Mouse (Mus musculus): ENCODE measurements at regions not wholly inside any gene's neighbourhood (a gene's known extent, or its start where the extent isn't known, plus 50 kb on each side); places are given as distances from the start of the nearest gene placed in this dataset.

GRCm38 (mm10) chr1:183756716-183757115 lies 256.4 kb upstream of the Dusp10 start:
- DNase-seq: no peak

- DNase-seq: no peak
Observed at GRCm38 (mm10) chr1:183763864-183764726, 249.0 kb upstream of the Dusp10 start.

GRCm38 (mm10) chr1:183772844-183773243 lies 240.3 kb upstream of the Dusp10 start:
- DNase-seq: no peak

GRCm38 (mm10) chr1:183780180-183780579 lies 232.9 kb upstream of the Dusp10 start:
- DNase-seq: no peak

- DNase-seq: no peak
Observed at GRCm38 (mm10) chr1:183780779-183781178, 232.3 kb upstream of the Dusp10 start.

GRCm38 (mm10) chr1:183783440-183784130 lies 229.5 kb upstream of the Dusp10 start:
- no peak for DNase-seq

GRCm38 (mm10) chr1:183792230-183792813 lies 220.8 kb upstream of the Dusp10 start:
- DNase-seq: no peak

- DNase-seq: no peak
Observed at GRCm38 (mm10) chr1:183793324-183793723, 219.8 kb upstream of the Dusp10 start.

- DNase-seq: no peak
Observed at GRCm38 (mm10) chr1:183793913-183794445, 219.1 kb upstream of the Dusp10 start.

- no peak for DNase-seq
Observed at GRCm38 (mm10) chr1:183802351-183802750, 210.8 kb upstream of the Dusp10 start.

GRCm38 (mm10) chr1:183803357-183803756 lies 209.7 kb upstream of the Dusp10 start:
- no peak for DNase-seq

- DNase-seq: no peak
Observed at GRCm38 (mm10) chr1:183803826-183804225, 209.3 kb upstream of the Dusp10 start.

- no peak for DNase-seq
Observed at GRCm38 (mm10) chr1:183804295-183804694, 208.8 kb upstream of the Dusp10 start.

GRCm38 (mm10) chr1:183806864-183807730 lies 206.0 kb upstream of the Dusp10 start:
- DNase-seq: no peak

- DNase-seq: no peak
Observed at GRCm38 (mm10) chr1:183808168-183808567, 204.9 kb upstream of the Dusp10 start.

GRCm38 (mm10) chr1:183820555-183820954 lies 192.5 kb upstream of the Dusp10 start:
- DNase-seq: no peak

GRCm38 (mm10) chr1:183826300-183826699 lies 186.8 kb upstream of the Dusp10 start:
- DNase-seq: no peak

- no peak for DNase-seq
Observed at GRCm38 (mm10) chr1:183845135-183845534, 168.0 kb upstream of the Dusp10 start.

- no peak for DNase-seq
Observed at GRCm38 (mm10) chr1:183853956-183854613, 159.0 kb upstream of the Dusp10 start.

GRCm38 (mm10) chr1:183865111-183865510 lies 148.0 kb upstream of the Dusp10 start:
- no peak for DNase-seq

- DNase-seq: no peak
Observed at GRCm38 (mm10) chr1:183865586-183865985, 147.5 kb upstream of the Dusp10 start.

GRCm38 (mm10) chr1:183868965-183869364 lies 144.1 kb upstream of the Dusp10 start:
- DNase-seq: no peak
